Mouse (Mus musculus): ENCODE results near the gene Pde10a.

- no peak for TF ChIP-seq CTCF (IDR thresholded peaks at IDR 0.05; ENCODE audit: low read depth, low read length)
- no peak for TF ChIP-seq POLR2A (IDR thresholded peaks at IDR 0.05; ENCODE audit: extremely low read depth, insufficient read depth, low read length)
Measured at GRCm38 (mm10) chr17:8815376-8815775, 290.2 kb downstream of the Pde10a start.
